Mouse (Mus musculus) NIH3T3 (cell line): ENCODE results near the gene Xylt2.
A peak's percentile ranks its signal among the peaks of the same experiment; 100 is the strongest.
"Not testable (repeated sequence)": the region's sequence is repeated elsewhere in the genome, so short reads cannot be mapped to it uniquely, and the experiment has no call there.

ENCODE experiments used
- DNase-seq: peaks from one replicate; pipeline ENCODE4 v3.0.0-alpha.2; 2012; ENCODE audit warnings: low read depth

Xylt2 gene

DNA sequence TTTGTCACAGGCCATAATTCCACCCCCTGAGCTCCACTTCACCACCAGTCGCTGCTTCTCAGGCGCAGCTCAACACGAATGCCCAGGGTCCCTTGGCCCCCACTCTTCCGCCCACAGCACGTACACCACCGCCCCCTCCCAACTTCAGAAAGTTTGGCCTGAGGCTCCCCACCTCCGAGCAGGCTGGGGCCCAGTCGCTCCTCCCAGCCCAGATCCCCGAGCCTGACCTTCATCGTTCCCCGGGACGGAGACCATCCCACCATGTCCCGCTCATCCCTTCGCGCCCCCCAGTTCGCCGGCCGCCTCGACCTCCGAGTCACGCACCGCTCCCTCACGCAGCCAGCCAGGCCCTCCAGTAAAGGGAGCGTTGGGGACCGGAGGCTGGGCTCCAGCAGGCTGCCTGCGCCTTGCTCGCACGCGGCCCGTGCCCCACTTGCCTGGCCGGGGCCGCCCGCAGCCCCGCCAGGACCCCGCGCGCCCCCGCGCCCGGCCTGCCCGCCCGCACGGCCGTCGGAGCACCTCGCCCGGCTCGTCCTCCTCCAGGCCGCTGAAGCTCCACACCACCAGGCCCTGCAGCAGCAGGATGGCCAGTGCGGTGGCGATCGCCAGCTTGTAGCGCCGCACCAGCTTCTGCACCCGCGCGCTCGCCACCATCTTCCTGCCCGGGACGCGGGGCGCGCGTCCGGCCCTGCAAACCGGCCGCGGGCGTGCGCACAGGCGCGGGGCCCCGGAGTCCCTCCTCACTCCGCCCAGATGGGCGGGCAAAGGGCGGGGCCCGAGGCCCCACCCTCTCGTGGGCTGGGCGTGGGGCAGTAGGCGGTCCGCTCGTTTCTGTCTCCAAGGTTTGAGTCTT, at the start of gene Xylt2:
Gene Xylt2, minus strand, starts transcription at position 762 of the 853 bp plus-strand sequence.
- DNase-seq: peak; percentile 97

GRCm38 (mm10) chr11:94719216-94719615, 41.9 kb upstream of the Xylt2 start:
- no peak for DNase-seq

DNA sequence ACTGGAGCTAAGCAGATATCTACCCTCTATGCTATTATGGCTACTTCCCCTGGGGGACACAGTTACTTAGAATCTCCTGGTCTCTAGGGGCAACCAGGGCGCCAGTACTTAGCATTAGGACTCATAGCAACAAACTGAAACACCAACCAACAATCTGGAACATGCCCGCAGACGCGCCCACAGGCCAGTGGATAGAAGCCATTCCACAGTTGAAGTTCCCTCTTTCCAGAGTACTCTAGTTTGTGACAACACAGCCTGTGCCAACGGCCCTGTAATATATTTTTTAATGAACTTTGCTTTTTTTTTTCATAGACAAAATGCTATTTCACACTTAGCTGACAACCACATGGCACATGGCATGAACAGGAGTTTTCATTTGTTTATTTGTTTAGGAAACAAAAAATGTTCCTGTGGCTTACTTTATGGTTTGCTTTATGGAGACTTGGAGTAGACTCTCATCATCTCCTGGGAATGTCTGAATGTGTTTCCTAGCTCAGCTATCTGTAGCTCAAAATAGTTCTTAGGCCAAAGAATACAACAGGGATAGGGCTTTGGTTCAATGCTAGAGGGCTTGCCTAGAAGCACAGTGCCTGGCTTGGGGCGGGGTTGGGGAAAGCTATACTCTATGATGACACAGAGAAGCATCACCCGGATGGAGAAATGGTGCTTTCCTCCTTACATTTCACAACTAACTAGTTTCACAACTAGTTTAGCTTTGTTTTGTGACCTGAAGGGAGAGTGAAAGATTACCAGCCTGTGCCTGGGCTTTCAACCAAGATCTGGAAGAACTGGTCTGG, 41.0 kb upstream of the Xylt2 start:
- DNase-seq: peak; percentile 53

GRCm38 (mm10) chr11:94717239-94717638, 39.9 kb upstream of the Xylt2 start:
- no peak for DNase-seq

- DNase-seq: no peak
These were observed 39.4 kb upstream of the Xylt2 start for GRCm38 (mm10) chr11:94716754-94717153.

DNA sequence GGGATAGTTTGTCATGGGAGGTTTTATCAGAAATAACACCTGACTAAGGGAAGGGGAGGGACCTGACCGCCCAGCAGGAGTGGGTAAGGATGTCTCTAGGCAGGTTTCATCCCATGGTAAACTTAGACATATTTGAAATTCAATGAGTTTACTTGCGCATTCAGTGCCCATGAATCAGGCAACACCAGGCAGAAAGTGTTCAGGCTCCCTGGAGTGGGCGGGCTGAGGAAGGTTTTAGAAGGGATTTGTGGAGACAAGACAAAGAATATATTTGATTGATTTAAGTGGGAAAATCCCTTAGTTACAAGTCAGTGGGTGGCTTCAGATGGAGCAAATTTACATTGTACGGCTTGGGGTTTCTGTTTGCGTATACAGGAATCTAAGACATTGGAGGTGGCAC, 38.3 kb upstream of the Xylt2 start:
- no peak for DNase-seq

DNA sequence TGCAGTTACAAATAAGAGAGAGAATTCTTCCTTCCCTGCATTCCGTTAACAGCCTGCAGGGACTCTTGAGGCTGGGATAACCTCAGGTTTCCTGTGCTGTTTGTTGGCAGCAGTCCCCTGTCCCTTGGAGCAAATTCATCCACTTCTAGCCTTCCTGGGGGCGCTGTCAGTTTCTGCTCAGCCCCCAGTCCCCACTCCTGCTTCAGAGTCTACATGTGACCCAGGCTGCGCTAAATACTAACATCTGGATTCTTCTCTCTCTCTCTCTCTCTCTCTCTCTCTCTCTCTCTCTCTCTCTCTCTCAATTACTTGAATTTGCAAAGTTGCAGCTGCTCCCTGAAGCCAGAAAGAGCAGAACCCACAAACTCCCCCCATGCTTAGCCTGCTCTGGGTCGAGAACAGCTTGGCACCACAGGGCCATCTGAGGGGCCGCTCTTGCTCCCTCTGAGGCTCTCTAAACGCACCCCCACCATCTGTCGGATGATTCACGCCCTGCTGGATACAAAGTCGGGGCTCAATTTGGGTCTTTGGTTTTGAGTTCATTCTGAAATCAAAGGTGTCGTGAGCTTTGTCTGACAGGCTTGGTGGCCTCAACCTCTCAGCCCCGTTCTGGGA, 36.0 kb upstream of the Xylt2 start:
- no peak for DNase-seq

- no peak for DNase-seq
These were observed 27.2 kb upstream of the Xylt2 start, which contains the start of gene Gm11541 for GRCm38 (mm10) chr11:94704472-94704871. Gm11541 (minus strand) TSS chr11:94704499.

GRCm38 (mm10) chr11:94704020-94704419, 26.7 kb upstream of the Xylt2 start:
- peak; percentile 42 for DNase-seq

GRCm38 (mm10) chr11:94702216-94702610, 24.9 kb upstream of the Xylt2 start:
- no peak for DNase-seq

GRCm38 (mm10) chr11:94701401-94702215, 24.3 kb upstream of the Xylt2 start:
- no peak for DNase-seq

- DNase-seq: no peak
These were observed 22.1 kb upstream of the Xylt2 start for GRCm38 (mm10) chr11:94699399-94699798.

DNA sequence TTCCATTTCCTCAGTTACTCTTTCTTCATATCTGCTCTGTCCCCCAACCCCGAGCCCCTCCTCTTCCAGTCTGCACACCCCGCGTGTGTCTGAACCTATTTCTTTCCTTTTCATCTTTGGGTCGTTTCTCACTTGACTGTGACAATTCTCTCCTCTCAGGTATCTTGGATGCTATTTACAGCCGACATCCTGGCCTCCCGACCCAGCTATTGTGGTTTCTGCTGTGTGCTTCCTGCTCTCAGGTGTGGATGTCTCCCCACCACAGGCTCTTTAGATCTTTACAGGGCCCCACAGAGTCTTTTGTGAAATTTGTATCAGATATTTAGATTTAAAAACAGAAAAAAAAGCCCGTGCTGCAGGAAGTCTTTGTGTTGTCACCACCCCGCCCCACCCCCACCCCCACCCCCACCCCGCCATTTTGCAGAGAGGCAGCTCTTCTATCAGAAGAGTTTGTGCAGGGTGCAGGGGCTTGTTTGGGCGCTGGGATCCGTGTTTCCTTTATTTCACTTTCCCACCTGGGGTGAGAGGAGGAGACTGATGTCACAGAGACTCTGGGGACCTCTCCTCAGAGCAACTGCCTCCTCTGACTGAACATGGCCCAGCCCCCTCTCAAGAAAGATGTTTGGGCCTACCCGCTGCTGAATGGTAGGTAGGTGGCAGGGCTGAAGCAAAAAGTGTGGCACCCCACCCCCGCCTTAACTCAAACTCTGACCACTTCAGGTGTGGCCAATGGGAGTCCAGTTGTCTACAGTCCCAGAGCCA, 20.6 kb upstream of the Xylt2 start:
- no peak for DNase-seq

- no peak for DNase-seq
These were observed 19.8 kb upstream of the Xylt2 start for GRCm38 (mm10) chr11:94697140-94697539.

- DNase-seq: no peak
These were observed 18.2 kb upstream of the Xylt2 start for GRCm38 (mm10) chr11:94695508-94695907.

DNA sequence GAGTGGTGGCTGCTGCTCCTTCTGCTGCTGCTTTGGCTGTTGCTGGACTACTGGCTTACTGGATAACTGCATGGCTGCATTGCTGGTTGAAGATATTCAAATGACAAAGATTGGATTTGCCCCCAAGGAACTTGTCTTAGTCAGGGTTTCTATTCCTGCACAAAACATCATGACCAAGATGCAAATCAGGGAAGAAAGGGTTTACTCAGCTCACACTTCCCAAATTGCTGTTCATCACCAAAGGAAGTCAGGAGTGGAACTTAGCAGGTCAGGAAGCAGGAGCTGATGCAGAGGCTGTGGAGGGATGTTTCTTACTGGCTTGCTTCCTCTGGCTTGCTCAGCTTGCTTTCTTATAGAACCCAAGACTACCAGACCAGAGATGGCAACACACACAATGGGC, 15.2 kb upstream of the Xylt2 start:
- DNase-seq: not testable (repeated sequence)

GRCm38 (mm10) chr11:94687178-94687577, 9.9 kb upstream of the Xylt2 start:
- no peak for DNase-seq

DNA sequence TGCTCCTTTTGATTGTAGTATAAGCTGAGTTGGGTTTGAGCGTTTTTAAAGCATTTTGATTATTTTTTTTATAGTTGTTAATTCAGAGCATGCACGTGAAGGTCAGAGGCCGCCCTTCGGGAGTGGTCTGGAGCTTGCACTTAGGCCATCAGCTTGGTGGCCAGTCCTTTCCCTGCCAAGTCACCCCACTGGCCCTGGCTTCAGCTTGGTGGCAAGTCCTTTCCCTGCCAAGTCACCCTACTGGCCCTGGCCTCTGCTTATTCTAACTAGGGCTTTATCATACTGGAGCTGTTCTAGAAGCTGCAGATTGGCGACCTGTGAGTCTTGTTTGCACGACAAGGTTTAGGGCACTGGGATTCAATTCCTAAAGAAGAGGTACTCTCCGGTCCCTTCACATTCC, 5.1 kb upstream of the Xylt2 start:
- no peak for DNase-seq

- no peak for DNase-seq
These were observed 4.3 kb upstream of the Xylt2 start for GRCm38 (mm10) chr11:94681640-94682039.

DNA sequence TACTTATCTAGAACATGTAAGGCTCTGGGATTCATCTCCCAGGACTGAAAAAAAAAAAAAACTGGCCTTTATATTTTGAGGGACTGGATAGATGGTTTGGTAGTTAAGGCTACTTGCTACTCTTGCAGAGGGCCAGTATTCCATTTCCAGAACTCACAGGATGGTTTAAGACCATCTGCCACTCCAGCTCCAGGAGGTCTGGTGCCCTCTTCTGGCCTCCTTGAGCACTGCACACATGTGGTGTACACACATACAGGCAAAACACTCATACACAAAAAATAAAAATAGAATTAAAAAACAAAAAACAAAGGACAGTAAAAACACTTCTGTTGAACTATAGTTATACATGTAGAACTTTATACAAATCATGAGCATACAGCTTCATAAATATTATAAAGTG, 3.3 kb upstream of the Xylt2 start:
- DNase-seq: no peak

DNA sequence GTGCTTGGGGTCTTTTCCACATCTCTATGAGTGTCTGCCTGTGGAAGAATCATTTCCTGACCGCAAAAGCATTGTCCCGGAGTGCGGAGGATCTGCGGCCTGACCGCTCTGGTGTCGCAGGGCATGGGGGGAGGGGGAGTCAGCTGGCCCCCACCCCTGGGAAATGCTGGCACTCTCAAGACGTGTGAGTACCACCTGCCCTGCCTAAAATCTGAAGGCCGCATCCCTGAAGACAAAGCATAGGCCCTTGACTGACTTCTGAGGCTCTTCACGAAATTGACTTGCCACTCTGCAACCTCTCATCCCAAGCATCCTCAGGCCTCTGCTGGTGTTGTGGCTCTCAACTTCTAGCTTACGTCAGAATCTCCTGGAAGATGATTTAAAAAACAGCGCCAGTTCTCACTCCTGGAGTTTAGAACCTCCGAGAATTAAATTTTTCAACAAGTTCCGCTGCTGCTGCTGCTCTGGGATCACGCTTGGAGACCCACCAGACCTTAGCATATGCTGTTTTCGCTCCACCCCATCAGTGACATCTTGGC, 361 bp upstream of the Xylt2 start:
- DNase-seq: peak; percentile 39
